Mouse (Mus musculus) liver, embryonic 12.5 days (tissue): ENCODE results near the gene Igflr1. TPM values are rescaled to one million over a fixed set of nuclear protein-coding genes. Genes with fewer than 3 reads are reported as not detected.

Experiments used
- ATAC-seq: fragments of 200-750 bp; cut with Nextera tagmentation; 2 replicates; pipeline ENCODE4 v1.8.0; 2017; ENCODE audit warnings: moderate number of reproducible peaks, mild to moderate bottlenecking, moderate library complexity
- H3K27ac ChIP-seq: fragments of 300-500 bp; sonication (generic); 2 replicates; pipeline ENCODE4 v1.5.1; 2016; ENCODE audit warnings: mild to moderate bottlenecking
- H3K27me3 ChIP-seq: fragments of 300-500 bp; sonication (generic); replicated peaks from 2 replicates; pipeline ENCODE4 v1.6.1; 2016; ENCODE audit warnings: mild to moderate bottlenecking, moderate library complexity
- H3K36me3 ChIP-seq: fragments of 300-500 bp; sonication (generic); 2 replicates; pipeline ENCODE4 v1.6.1; 2016; ENCODE audit warnings: mild to moderate bottlenecking, moderate library complexity
- H3K4me1 ChIP-seq: fragments of 300-500 bp; sonication (generic); 2 replicates; pipeline ENCODE4 v1.6.1; 2016
- H3K4me2 ChIP-seq: fragments of 300-500 bp; sonication (generic); 2 replicates; pipeline ENCODE4 v1.6.1; 2016; ENCODE audit warnings: mild to moderate bottlenecking, moderate library complexity
- H3K4me3 ChIP-seq: fragments of 300-500 bp; sonication (generic); 2 replicates; pipeline ENCODE4 v1.5.1; 2016; ENCODE audit warnings: mild to moderate bottlenecking, moderate library complexity
- H3K9ac ChIP-seq: fragments of 300-500 bp; sonication (generic); 2 replicates; pipeline ENCODE4 v1.6.1; 2016; ENCODE audit warnings: mild to moderate bottlenecking, moderate library complexity
- H3K9me3 ChIP-seq: fragments of 300-500 bp; sonication (generic); replicated peaks from 2 replicates; pipeline ENCODE4 v1.6.1; 2016; ENCODE audit warnings: mild to moderate bottlenecking, moderate library complexity
- WGBS: fragments of 180-500 bp; shearing (Covaris S2); methylation state at CpG from one replicate; pipeline ENCODE4 v1.1.7; 2016; ENCODE audit not compliant: insufficient replicate concordance; 5-methylcytosine and 5-hydroxymethylcytosine counted together
- polyA plus RNA-seq: library from polyadenylated mRNA; unstranded; fragments of >200 nt; fragmentation: Nextera tagmentation; extraction: Ambion mirVana; gene quantifications from 2 replicates; pipeline ENCODE4 v1.2.1, GENCODE M21; 2016

The Igflr1 gene
- polyA plus RNA-seq, 1 experiment from 2014 or later: 3.9 TPM

GRCm38 (mm10) chr7:30534633-30535577 is 30.3 kb upstream of the Igflr1 start, which contains the start of gene Arhgap33:
Gene Arhgap33 (minus strand): TSS chr7:30535060.
- Histone ChIP-seq H3K36me3 (peaks cover 40% of the 10 kb centered on the region), H3K27ac (peak within 1 kb of the TSS; percentile 83), H3K27me3 (no peaks in the 10 kb centered on the region), H3K9ac (peak within 1 kb of the TSS; percentile 83), H3K4me2 (peak within 1 kb of the TSS; percentile 99), H3K4me1 (peaks cover 43% of the 10 kb centered on the region), H3K9me3 (no peaks in the 10 kb centered on the region), H3K4me3 (peak within 1 kb of the TSS; percentile 77)
- ATAC-seq: peak; percentile 93
- WGBS: 4% methylated on average over 82 of the region's 84 CpGs

- no peak overlapping the region for H3K4me3 ChIP-seq
- 83% methylated on average over 7 of the region's 7 CpGs for WGBS
- H3K9ac ChIP-seq: no peak overlapping the region
- peaks cover 43% of the 10 kb centered on the region for H3K36me3 ChIP-seq
- no peak overlapping the region for H3K4me2 ChIP-seq
- H3K27me3 ChIP-seq: no peaks in the 10 kb centered on the region
- ATAC-seq: no peak
- H3K9me3 ChIP-seq: no peaks in the 10 kb centered on the region
- H3K27ac ChIP-seq: no peak overlapping the region
- H3K4me1 ChIP-seq: peaks cover 17% of the 10 kb centered on the region
Observed at GRCm38 (mm10) chr7:30540572-30540971, 24.7 kb upstream of the Igflr1 start.

GRCm38 (mm10) chr7:30544327-30544726 is 20.9 kb upstream of the Igflr1 start:
- no peak; the same call in 1 of the 2 replicates for ATAC-seq
- Histone ChIP-seq H3K4me3 (no peak overlapping the region), H3K9me3 (no peaks in the 10 kb centered on the region), H3K27ac (0 out of 2 replicates have a peak overlapping the region, but pooled peaks have one; percentile 7), H3K36me3 (peaks cover 63% of the 10 kb centered on the region), H3K9ac (no peak overlapping the region), H3K27me3 (no peaks in the 10 kb centered on the region), H3K4me1 (peaks cover 11% of the 10 kb centered on the region), H3K4me2 (no peak overlapping the region)
- 46% methylated on average over 2 of the region's 2 CpGs for WGBS

GRCm38 (mm10) chr7:30549880-30550279 is 15.3 kb upstream of the Igflr1 start:
- no peaks in the 10 kb centered on the region for H3K27me3 ChIP-seq
- H3K9ac ChIP-seq: no peak overlapping the region
- WGBS: 78% methylated on average over 2 of the region's 2 CpGs
- H3K36me3 ChIP-seq: peaks cover 39% of the 10 kb centered on the region
- H3K27ac ChIP-seq: no peak overlapping the region
- H3K4me1 ChIP-seq: peaks cover 31% of the 10 kb centered on the region
- no peak overlapping the region for H3K4me2 ChIP-seq
- no peaks in the 10 kb centered on the region for H3K9me3 ChIP-seq
- ATAC-seq: no peak
- no peak overlapping the region for H3K4me3 ChIP-seq

GRCm38 (mm10) chr7:30550603-30551002 is 14.6 kb upstream of the Igflr1 start:
- no peak for ATAC-seq
- H3K4me1 ChIP-seq: peaks cover 30% of the 10 kb centered on the region
- H3K27me3 ChIP-seq: no peaks in the 10 kb centered on the region
- 0 out of 2 replicates have a peak overlapping the region, but pooled peaks have one; percentile 99 for H3K4me2 ChIP-seq
- H3K4me3 ChIP-seq: no peak overlapping the region
- no peak overlapping the region for H3K27ac ChIP-seq
- peaks cover 42% of the 10 kb centered on the region for H3K36me3 ChIP-seq
- no peak overlapping the region for H3K9ac ChIP-seq
- WGBS: 95% methylated on average over 1 of the region's 1 CpGs
- no peaks in the 10 kb centered on the region for H3K9me3 ChIP-seq

- no peaks in the 10 kb centered on the region for H3K27me3 ChIP-seq
- peak overlapping the region; percentile 72 for H3K4me3 ChIP-seq
- H3K4me2 ChIP-seq: peak overlapping the region; percentile 99
- no peaks in the 10 kb centered on the region for H3K9me3 ChIP-seq
- peaks cover 42% of the 10 kb centered on the region for H3K36me3 ChIP-seq
- peak overlapping the region; percentile 92 for H3K27ac ChIP-seq
- H3K9ac ChIP-seq: peak overlapping the region; percentile 76
- WGBS: under 1% methylated on average over 10 of the region's 10 CpGs
- peak; percentile 49 for ATAC-seq
- H3K4me1 ChIP-seq: peaks cover 30% of the 10 kb centered on the region
Observed at GRCm38 (mm10) chr7:30551445-30552101, 13.7 kb upstream of the Igflr1 start.

- WGBS: under 1% methylated on average over 44 of the region's 44 CpGs
- peak; percentile 93 for ATAC-seq
- H3K36me3 ChIP-seq: peaks cover 44% of the 10 kb centered on the region
- H3K4me2 ChIP-seq: peak within 1 kb of the TSS; percentile 99
- H3K4me3 ChIP-seq: peak within 1 kb of the TSS; percentile 72
- H3K9me3 ChIP-seq: no peaks in the 10 kb centered on the region
- H3K27ac ChIP-seq: peak within 1 kb of the TSS; percentile 94
- H3K4me1 ChIP-seq: peaks cover 33% of the 10 kb centered on the region
- H3K27me3 ChIP-seq: no peaks in the 10 kb centered on the region
- H3K9ac ChIP-seq: peak within 1 kb of the TSS; percentile 91
Observed at GRCm38 (mm10) chr7:30552102-30553020, 12.9 kb upstream of the Igflr1 start, which contains the start of the genes Hspb6 and Proser3. Gene Hspb6 (plus strand): TSS chr7:30552178. Gene Proser3 (minus strand): TSS chr7:30552299.

- H3K4me1 ChIP-seq: peaks cover 40% of the 10 kb centered on the region
- 7% methylated on average over 23 of the region's 23 CpGs for WGBS
- H3K9ac ChIP-seq: peak overlapping the region; percentile 91
- peak overlapping the region; percentile 72 for H3K4me3 ChIP-seq
- H3K27me3 ChIP-seq: no peaks in the 10 kb centered on the region
- H3K27ac ChIP-seq: peak overlapping the region; percentile 94
- peak overlapping the region; percentile 99 for H3K4me2 ChIP-seq
- ATAC-seq: no peak
- peaks cover 50% of the 10 kb centered on the region for H3K36me3 ChIP-seq
- H3K9me3 ChIP-seq: no peaks in the 10 kb centered on the region
Observed at GRCm38 (mm10) chr7:30553021-30553589, 12.1 kb upstream of the Igflr1 start.

- WGBS: 86% methylated on average over 22 of the region's 22 CpGs
- peaks cover 44% of the 10 kb centered on the region for H3K36me3 ChIP-seq
- ATAC-seq: no peak
- H3K4me1 ChIP-seq: peaks cover 49% of the 10 kb centered on the region
- H3K9me3 ChIP-seq: no peaks in the 10 kb centered on the region
- peak overlapping the region; percentile 72 for H3K4me3 ChIP-seq
- peak overlapping the region; percentile 91 for H3K9ac ChIP-seq
- 0 out of 2 replicates have a peak overlapping the region, but pooled peaks have one; percentile 94 for H3K27ac ChIP-seq
- no peaks in the 10 kb centered on the region for H3K27me3 ChIP-seq
- H3K4me2 ChIP-seq: peak overlapping the region; percentile 99
Observed at GRCm38 (mm10) chr7:30553810-30554584, 11.2 kb upstream of the Igflr1 start.

GRCm38 (mm10) chr7:30556894-30557536 is 8.2 kb upstream of the Igflr1 start:
- no peak for ATAC-seq
- 88% methylated on average over 18 of the region's 18 CpGs for WGBS
- no peak overlapping the region for H3K4me3 ChIP-seq

More at GRCm38 (mm10) chr7:30556894-30557536, 8.2 kb upstream of the Igflr1 start:
- Histone ChIP-seq H3K9ac (no peak overlapping the region), H3K4me1 (peaks cover 54% of the 10 kb centered on the region), H3K4me2 (no peak overlapping the region), H3K27me3 (no peaks in the 10 kb centered on the region), H3K27ac (no peak overlapping the region), H3K36me3 (peaks cover 43% of the 10 kb centered on the region), H3K9me3 (no peaks in the 10 kb centered on the region)
